Mouse (Mus musculus) myocyte (in vitro differentiated cells): ENCODE measurements around the gene Dlg4.

Source experiments
- CEBPB ChIP-seq: IDR thresholded peaks from 2 replicates; pipeline ENCODE4 v1.6.1; 2011; ENCODE audit warnings: mild to moderate bottlenecking, moderate library complexity; ENCODE audit not compliant: poor library complexity, insufficient read depth, severe bottlenecking
- E2F4 ChIP-seq: IDR thresholded peaks from one replicate; pipeline ENCODE4 v1.6.1; 2011; ENCODE audit warnings: mild to moderate bottlenecking, control low read depth, moderate library complexity; ENCODE audit not compliant: insufficient read depth
- MAX ChIP-seq: IDR thresholded peaks from one replicate; pipeline ENCODE4 v1.6.1; 2011; ENCODE audit warnings: low read depth, mild to moderate bottlenecking, control low read depth
- MYOG ChIP-seq, 3 experiments: IDR thresholded peaks; one replicate each; pipeline ENCODE4 v1.6.1; 2011; ENCODE audit warnings: control low read depth in 2 of 3, low read depth in 2 of 3, mild to moderate bottlenecking in 2 of 3; ENCODE audit not compliant: insufficient read length in 2 of 3, control insufficient read depth in 1 of 3, insufficient read depth in 1 of 3
- POLR2A ChIP-seq: IDR thresholded peaks from one replicate; pipeline ENCODE4 v1.6.1; 2011; ENCODE audit warnings: low read depth, mild to moderate bottlenecking, control low read depth, moderate library complexity; ENCODE audit not compliant: insufficient read length
- TCF12 ChIP-seq: IDR thresholded peaks from one replicate; pipeline ENCODE4 v1.6.1; 2011; ENCODE audit warnings: mild to moderate bottlenecking, control low read depth; ENCODE audit not compliant: poor library complexity, insufficient read depth, severe bottlenecking
- TCF3 ChIP-seq: IDR thresholded peaks from one replicate; pipeline ENCODE4 v1.6.1; 2011; ENCODE audit warnings: low read depth, control low read depth; ENCODE audit not compliant: insufficient read length
- USF1 ChIP-seq: IDR thresholded peaks from one replicate; pipeline ENCODE4 v1.6.1; 2011; ENCODE audit warnings: low read depth, mild to moderate bottlenecking, control low read depth, moderate library complexity

DNA sequence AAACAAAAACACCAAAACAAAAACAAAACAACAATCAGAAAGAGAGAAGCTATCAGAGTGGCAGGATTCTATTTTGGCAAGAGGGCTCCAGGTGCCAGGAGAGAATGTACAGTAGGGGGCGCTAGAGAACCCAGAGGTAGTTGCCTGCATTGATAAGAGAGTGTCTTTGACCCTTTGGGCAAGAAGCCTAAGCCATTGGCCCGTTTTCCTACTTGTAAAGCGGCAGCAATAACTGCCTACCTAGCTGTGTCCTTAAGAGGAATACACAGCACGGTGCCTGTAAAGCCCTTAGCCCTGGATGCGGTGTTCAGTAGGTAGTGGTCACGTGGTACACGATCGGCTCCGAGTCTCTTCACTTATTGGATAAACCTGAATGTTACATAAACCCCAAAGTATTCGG lies 33.1 kb downstream of the Dlg4 start:
- no peak for TF ChIP-seq E2F4
- no peak for TF ChIP-seq CEBPB
- no peak for TF ChIP-seq TCF12
- no peak for TF ChIP-seq MAX
- no peak for TF ChIP-seq MYOG (IDR thresholded peaks at IDR 0.05; ENCODE audit: control insufficient read depth in 1 of 3, insufficient read depth in 1 of 3, insufficient read length in 2 of 3, low read depth in 2 of 3)
- no peak for TF ChIP-seq POLR2A
- TF ChIP-seq TCF3: no peak
- TF ChIP-seq USF1: no peak
